ENCODE assay signal across 8 mouse cellular contexts in genomic region chr5:112853179-112853578, GRCm38 (mm10). TPM values are rescaled to one million over a fixed set of nuclear protein-coding genes. Genes with fewer than 3 reads are reported as not detected.
DNase-seq lines count a peak whose midpoint lies in the region; ATAC-seq and TF ChIP-seq lines count a peak whose summit lies in the region.

No protein-coding gene starts in this region.

- peak; percentile 76 for ATAC-seq in hindbrain, postnatal 0 days
- ATAC-seq in limb, embryonic 12.5 days (ENCODE audit: insufficient number of reproducible peaks, insufficient read depth, low FRiP score, low TSS enrichment, low read depth), result peak; percentile 60
- peak; percentile 51 for ATAC-seq in neural tube, embryonic 15.5 days (ENCODE audit: low FRiP score)
- ATAC-seq in liver, postnatal 0 days, result no peak

- no peaks in the 10 kb centered on the region for H3K36me3 ChIP-seq in kidney, adult 2 months (ENCODE audit: control insufficient read depth, insufficient read depth, low read length)
- no peaks in the 10 kb centered on the region for H3K36me3 ChIP-seq in hindbrain, postnatal 0 days (ENCODE audit: insufficient read depth, low read length)
- no peaks in the 10 kb centered on the region for H3K36me3 ChIP-seq in limb, embryonic 12.5 days
- H3K36me3 ChIP-seq in neural tube, embryonic 15.5 days, result no peaks in the 10 kb centered on the region
- no peaks in the 10 kb centered on the region for H3K36me3 ChIP-seq in liver, postnatal 0 days (replicated peaks; ENCODE audit: insufficient read depth, low read length)

- H3K4me2 ChIP-seq in hindbrain, postnatal 0 days (ENCODE audit: low read depth, low read length), result no peak overlapping the region
- no peak overlapping the region for H3K4me2 ChIP-seq in limb, embryonic 12.5 days
- H3K4me2 ChIP-seq in neural tube, embryonic 15.5 days, result no peak overlapping the region
- H3K4me2 ChIP-seq in liver, postnatal 0 days (ENCODE audit: low read depth, low read length), result no peak overlapping the region

- H3K27me3 ChIP-seq in kidney, adult 2 months (replicated peaks; ENCODE audit: control insufficient read depth, insufficient read depth, low read length), result no peaks in the 10 kb centered on the region
- no peaks in the 10 kb centered on the region for H3K27me3 ChIP-seq in hindbrain, postnatal 0 days (ENCODE audit: insufficient read depth, low read length)
- peaks cover 12% of the 10 kb centered on the region for H3K27me3 ChIP-seq in limb, embryonic 12.5 days
- H3K27me3 ChIP-seq in neural tube, embryonic 15.5 days (replicated peaks), result no peaks in the 10 kb centered on the region; the same call in 1 of the 2 replicates
- H3K27me3 ChIP-seq in liver, postnatal 0 days (ENCODE audit: insufficient read depth, low read length), result no peaks in the 10 kb centered on the region

- WGBS in kidney, adult 2 months, result 54% methylated on average over 8 of the region's 8 CpGs
- WGBS in hindbrain, postnatal 0 days, result 15% methylated on average over 8 of the region's 8 CpGs
- WGBS in limb, embryonic 12.5 days, result 17% methylated on average over 8 of the region's 8 CpGs
- WGBS in neural tube, embryonic 15.5 days, result 16% methylated on average over 8 of the region's 8 CpGs
- 69% methylated on average over 8 of the region's 8 CpGs for WGBS in liver, postnatal 0 days (ENCODE audit: insufficient replicate concordance)

- DNase-seq in kidney, adult 2 months, result peak; percentile 36
- DNase-seq in kidney, adult 8-10 months, result no peak
- DNase-seq in gastrocnemius, adult 18-20 months (ENCODE audit: low spot score), result peak; percentile 82
- peak; percentile 87 for DNase-seq in hindbrain, postnatal 0 days (ENCODE audit: low spot score)
- no peak for DNase-seq in thymus, postnatal 10 days (ENCODE audit: low spot score in 2 of 2)
- no peak for DNase-seq in liver, postnatal 0 days

- TF ChIP-seq POLR2A in kidney, adult 2 months (IDR thresholded peaks at IDR 0.05; ENCODE audit: low read depth, low read length), result no peak

- no peaks in the 10 kb centered on the region for H3K4me1 ChIP-seq in kidney, adult 2 months (ENCODE audit: control insufficient read depth, insufficient read depth, low read length)
- H3K4me1 ChIP-seq in hindbrain, postnatal 0 days (ENCODE audit: insufficient read depth, low read length), result peaks cover 16% of the 10 kb centered on the region
- peaks cover 64% of the 10 kb centered on the region for H3K4me1 ChIP-seq in limb, embryonic 12.5 days (replicated peaks)
- peaks cover 71% of the 10 kb centered on the region for H3K4me1 ChIP-seq in neural tube, embryonic 15.5 days
- no peaks in the 10 kb centered on the region for H3K4me1 ChIP-seq in liver, postnatal 0 days (ENCODE audit: insufficient read depth)

- TF ChIP-seq CTCF in kidney, adult 2 months (conservative IDR thresholded peaks at IDR 0.05; ENCODE audit: insufficient read depth, insufficient read length, low read depth, low read length), result no peak
- no peak for TF ChIP-seq CTCF in hindbrain, postnatal 0 days (IDR thresholded peaks at IDR 0.05; ENCODE audit: low read depth)
- no peak for TF ChIP-seq CTCF in liver, postnatal 0 days (IDR thresholded peaks at IDR 0.05; ENCODE audit: low read depth)

- no peak for TF ChIP-seq EP300 in liver, postnatal 0 days (IDR thresholded peaks at IDR 0.05; ENCODE audit: low read depth)

- no peaks in the 10 kb centered on the region for H3K9me3 ChIP-seq in hindbrain, postnatal 0 days (ENCODE audit: low read length)
- no peaks in the 10 kb centered on the region for H3K9me3 ChIP-seq in limb, embryonic 12.5 days
- no peaks in the 10 kb centered on the region for H3K9me3 ChIP-seq in neural tube, embryonic 15.5 days (replicated peaks)
- H3K9me3 ChIP-seq in liver, postnatal 0 days (ENCODE audit: low read length), result no peaks in the 10 kb centered on the region

- H3K27ac ChIP-seq in kidney, adult 2 months (ENCODE audit: insufficient read depth, low read depth, low read length), result no peak overlapping the region
- peak overlapping the region; percentile 46; the same call in 1 of the 2 replicates for H3K27ac ChIP-seq in hindbrain, postnatal 0 days
- H3K27ac ChIP-seq in limb, embryonic 12.5 days, result peak overlapping the region; percentile 79
- H3K27ac ChIP-seq in neural tube, embryonic 15.5 days (replicated peaks), result peak overlapping the region; percentile 79
- H3K27ac ChIP-seq in liver, postnatal 0 days (ENCODE audit: low read depth), result no peak overlapping the region

- no peak overlapping the region for H3K9ac ChIP-seq in hindbrain, postnatal 0 days (replicated peaks; ENCODE audit: low read length)
- no peak overlapping the region for H3K9ac ChIP-seq in limb, embryonic 12.5 days (replicated peaks)
- H3K9ac ChIP-seq in neural tube, embryonic 15.5 days (replicated peaks), result no peak overlapping the region
- H3K9ac ChIP-seq in liver, postnatal 0 days (replicated peaks), result no peak overlapping the region

- H3K4me3 ChIP-seq in kidney, adult 2 months (ENCODE audit: insufficient read depth, low read depth, low read length), result no peak overlapping the region
- H3K4me3 ChIP-seq in hindbrain, postnatal 0 days (ENCODE audit: low read length), result no peak overlapping the region
- no peak overlapping the region for H3K4me3 ChIP-seq in limb, embryonic 12.5 days (replicated peaks)
- H3K4me3 ChIP-seq in neural tube, embryonic 15.5 days (replicated peaks), result no peak overlapping the region
- H3K4me3 ChIP-seq in liver, postnatal 0 days (ENCODE audit: low read depth, low read length), result no peak overlapping the region

RNA-seq across cellular contexts. Expression of gene Myo18b, which starts 43.0 kb away (rescaled TPM):
- polyA plus RNA-seq in kidney, adult 2 months (2012; rRNA removed), result 0.12 and 1.2 TPM in 2 replicates
- total RNA-seq in gastrocnemius, adult 18-20 months (2021), result 100 to 1,000 TPM; 309 to 349 TPM
- total RNA-seq in hindbrain, postnatal 0 days (2014; rRNA removed), result 1.9 and 2.3 TPM in 2 replicates
- polyA plus RNA-seq in hindbrain, postnatal 0 days (2015; fragmentation: Nextera tagmentation; extraction: Ambion mirVana), result 0.75 and 1.1 TPM in 2 replicates
- polyA plus RNA-seq in limb, embryonic 12.5 days (2016; fragmentation: Nextera tagmentation; extraction: Ambion mirVana), result 1.5 TPM in 2 replicates
- 1.3 and 1.8 TPM in 2 replicates for polyA plus RNA-seq in neural tube, embryonic 15.5 days (2015; fragmentation: Nextera tagmentation; extraction: Ambion mirVana)
- polyA plus RNA-seq in liver, postnatal 0 days (2015; fragmentation: Nextera tagmentation; extraction: Ambion mirVana), result 0.15 TPM in 1 of 2 replicates, not detected in the other

Comparison
In these comparisons a context has a peak if more than half of its experiments do, and no peak if none do; other contexts are left out.
1. DNase-seq: peak in kidney, adult 2 months (single experiment), gastrocnemius, adult 18-20 months (single experiment) and hindbrain, postnatal 0 days (single experiment); none in kidney, adult 8-10 months (0 of 2), thymus, postnatal 10 days (0 of 2) and liver, postnatal 0 days (single experiment).
2. H3K27ac ChIP-seq: peak in hindbrain, postnatal 0 days (single experiment), limb, embryonic 12.5 days (single experiment) and neural tube, embryonic 15.5 days (single experiment); none in kidney, adult 2 months (single experiment) and liver, postnatal 0 days (single experiment).